ENCODE assay signal across 14 mouse cellular contexts in genomic region chr11:31725936-31726647, GRCm38 (mm10). TPM values are rescaled to one million over a fixed set of nuclear protein-coding genes. Genes with fewer than 3 reads are reported as not detected.
DNase-seq lines count a peak whose midpoint lies in the region; ATAC-seq lines count a peak whose summit lies in the region.
"Had no signal": no experiment of that assay in that cellular context is flagged by ENCODE, and none has a peak within 500 bp of the region (broad histone marks: within the 10 kb centered on the region; RNA-seq: fewer than 3 reads in every experiment).

No protein-coding gene starts in this region.

- 69% methylated on average over 15 of the region's 15 CpGs for whole genome bisulfite sequencing in lung, embryonic 16.5 days

- H3K27me3 ChIP-seq in lung, embryonic 16.5 days (ENCODE audit: control insufficient read depth, insufficient read depth, low read depth, low read length), result no peaks in the 10 kb centered on the region
- H3K27me3 ChIP-seq: midbrain, embryonic 13.5 days had no signal

- no peaks in the 10 kb centered on the region for H3K36me3 ChIP-seq in lung, embryonic 16.5 days (ENCODE audit: control insufficient read depth, insufficient read depth, low read length)
- H3K36me3 ChIP-seq: heart, embryonic 10.5 days; midbrain, embryonic 13.5 days had no signal

- no peak overlapping the region for H3K4me2 ChIP-seq in lung, embryonic 16.5 days (ENCODE audit: low read depth, low read length)
- H3K4me2 ChIP-seq: midbrain, embryonic 13.5 days had no signal

- DNase-seq in lung, postnatal 10 days, result no peak
- DNase-seq in brain, adult 2 months (ENCODE audit: low read depth, low spot score), result peak; percentile 53
- peak; percentile 41 for DNase-seq in liver
- DNase-seq in naive thymus-derived CD4-positive, alpha-beta T cell, adult 2 months (ENCODE audit: low read depth), result peak; percentile 37
- no peak for DNase-seq in urinary bladder, postnatal 4 days (ENCODE audit: low spot score in 2 of 2)
- DNase-seq in lung, postnatal 36 days, result no peak
- DNase-seq: cerebellum, adult 9-11 months; kidney, postnatal 14 days; layer of hippocampus, postnatal 36 days; thymus, postnatal 36 days had no signal

- H3K9me3 ChIP-seq in lung, embryonic 16.5 days (ENCODE audit: control insufficient read depth, low read length), result no peaks in the 10 kb centered on the region
- H3K9me3 ChIP-seq: heart, embryonic 10.5 days; midbrain, embryonic 13.5 days had no signal

- no peak overlapping the region for H3K27ac ChIP-seq in lung, embryonic 16.5 days (ENCODE audit: low read length)
- H3K27ac ChIP-seq: heart, embryonic 10.5 days; midbrain, embryonic 13.5 days had no signal

- H3K9ac ChIP-seq in lung, embryonic 16.5 days (ENCODE audit: low read length), result no peak overlapping the region
- H3K9ac ChIP-seq: midbrain, embryonic 13.5 days had no signal

- no peak overlapping the region for H3K4me3 ChIP-seq in lung, embryonic 16.5 days (ENCODE audit: low read length)
- H3K4me3 ChIP-seq: heart, embryonic 10.5 days; midbrain, embryonic 13.5 days had no signal

- ATAC-seq in lung, embryonic 16.5 days (ENCODE audit: low read depth), result 0 out of 2 replicates have a peak, but pooled peaks have one; percentile 26
- ATAC-seq: activated CD4-positive, CD25-positive, alpha-beta regulatory T cell, adult 4 months; midbrain, embryonic 13.5 days had no signal

- no peaks in the 10 kb centered on the region; the same call in 1 of the 2 replicates for H3K4me1 ChIP-seq in lung, embryonic 16.5 days (replicated peaks; ENCODE audit: control insufficient read depth, insufficient read depth, low read length)

RNA-seq across cellular contexts. Expression of gene Bod1, which starts 54.4 kb away (rescaled TPM):
- polyA plus RNA-seq in lung, embryonic 16.5 days (2015; fragmentation: Nextera tagmentation; extraction: Ambion mirVana), result 68.8 and 73.1 TPM in 2 replicates

Comparison
In these comparisons a context has a peak if more than half of its experiments do, and no peak if none do; other contexts are left out.
1. DNase-seq: peak in brain, adult 2 months (single experiment), liver (single experiment) and naive thymus-derived CD4-positive, alpha-beta T cell, adult 2 months (single experiment); none in lung, postnatal 10 days (single experiment), urinary bladder, postnatal 4 days (0 of 2) and lung, postnatal 36 days (single experiment).